Mouse (Mus musculus) retina, adult 2 months (tissue): ENCODE data around the gene Schip1.

Experiments used
- DNase-seq: peaks from one replicate; pipeline ENCODE4 v3.0.0-alpha.2; 2012; ENCODE audit warnings: low read depth, low spot score

The Schip1 gene

GRCm38 (mm10) chr3:68126284-68126856, 61.8 kb downstream of the Schip1 start:
- no peak for DNase-seq

GRCm38 (mm10) chr3:68130386-68130785, 65.8 kb downstream of the Schip1 start:
- no peak for DNase-seq

- no peak for DNase-seq
These were observed 74.4 kb downstream of the Schip1 start for GRCm38 (mm10) chr3:68138833-68139627.

- no peak for DNase-seq
These were observed 86.1 kb downstream of the Schip1 start for GRCm38 (mm10) chr3:68150688-68151087.

GRCm38 (mm10) chr3:68160175-68160574, 95.6 kb downstream of the Schip1 start:
- DNase-seq = no peak

GRCm38 (mm10) chr3:68160760-68161159, 96.2 kb downstream of the Schip1 start:
- no peak for DNase-seq

GRCm38 (mm10) chr3:68178248-68178647, 113.6 kb downstream of the Schip1 start:
- DNase-seq = no peak

- DNase-seq = no peak
These were observed 122.9 kb downstream of the Schip1 start for GRCm38 (mm10) chr3:68187471-68187870.

- DNase-seq = no peak
These were observed 124.5 kb downstream of the Schip1 start for GRCm38 (mm10) chr3:68189100-68189499.

GRCm38 (mm10) chr3:68196933-68197332, 132.3 kb downstream of the Schip1 start:
- DNase-seq = no peak

GRCm38 (mm10) chr3:68201214-68201613, 136.6 kb downstream of the Schip1 start:
- no peak for DNase-seq

- DNase-seq = no peak
These were observed 137.7 kb downstream of the Schip1 start for GRCm38 (mm10) chr3:68202162-68202902.

- no peak for DNase-seq
These were observed 139.4 kb downstream of the Schip1 start for GRCm38 (mm10) chr3:68203934-68204467.

- no peak for DNase-seq
These were observed 145.8 kb downstream of the Schip1 start for GRCm38 (mm10) chr3:68210422-68210821.

- no peak for DNase-seq
These were observed 156.8 kb downstream of the Schip1 start for GRCm38 (mm10) chr3:68221452-68221851.

GRCm38 (mm10) chr3:68239887-68240286, 175.3 kb downstream of the Schip1 start:
- no peak for DNase-seq

GRCm38 (mm10) chr3:68243239-68243638, 178.6 kb downstream of the Schip1 start:
- no peak for DNase-seq

GRCm38 (mm10) chr3:68246154-68246553, 181.6 kb downstream of the Schip1 start:
- no peak for DNase-seq

GRCm38 (mm10) chr3:68250589-68250988, 186.0 kb downstream of the Schip1 start:
- DNase-seq = no peak

GRCm38 (mm10) chr3:68252335-68252734, 187.7 kb downstream of the Schip1 start:
- no peak for DNase-seq

GRCm38 (mm10) chr3:68262304-68262703, 197.7 kb downstream of the Schip1 start:
- DNase-seq = no peak

GRCm38 (mm10) chr3:68267905-68268304, 203.3 kb downstream of the Schip1 start:
- no peak for DNase-seq
